26 mouse cellular contexts compared by ENCODE assay signal in genomic region chr11:116555572-116555971, GRCm38 (mm10). TPM values are rescaled to one million over a fixed set of nuclear protein-coding genes. Genes with fewer than 3 reads are reported as not detected.
A peak's percentile ranks its signal among the peaks of the same experiment; 100 is the strongest.
DNase-seq lines count a peak whose midpoint lies in the region; ATAC-seq and TF ChIP-seq lines count a peak whose summit lies in the region.
"Had no signal": no experiment of that assay in that cellular context is flagged by ENCODE, and none has a peak within 500 bp of the region (broad histone marks: within the 10 kb centered on the region; RNA-seq: fewer than 3 reads in every experiment).

No protein-coding gene starts in this region.

- DNase-seq in forebrain, embryonic 11.5 days (ENCODE audit: low spot score), result no peak
- no peak for DNase-seq in stomach, postnatal 0 days (ENCODE audit: low spot score)
- DNase-seq: adrenal gland, postnatal 10 days; cerebellum, adult 2 months; cerebellum, postnatal 25 days; gastrocnemius, postnatal 14 days; heart, adult 2 months; heart, postnatal 10 days; kidney, postnatal 4 days; layer of hippocampus, adult 9-11 months had no signal

- 85% methylated on average over 1 of the region's 1 CpGs for WGBS in forebrain, embryonic 13.5 days
- WGBS in forebrain, embryonic 11.5 days, result 82% methylated on average over 1 of the region's 1 CpGs
- 88% methylated on average over 1 of the region's 1 CpGs for WGBS in hindbrain, embryonic 13.5 days
- WGBS in hindbrain, embryonic 12.5 days, result 76% methylated on average over 1 of the region's 1 CpGs
- WGBS in liver, embryonic 15.5 days (ENCODE audit: insufficient replicate concordance), result 30% methylated on average over 1 of the region's 1 CpGs
- 40% methylated on average over 1 of the region's 1 CpGs for WGBS in liver, embryonic 12.5 days (ENCODE audit: insufficient replicate concordance)
- 56% methylated on average over 1 of the region's 1 CpGs for WGBS in stomach, embryonic 16.5 days
- WGBS in stomach, postnatal 0 days, result 45% methylated on average over 1 of the region's 1 CpGs

- H3K4me1 ChIP-seq in forebrain, embryonic 13.5 days, result peaks cover 20% of the 10 kb centered on the region
- H3K4me1 ChIP-seq in forebrain, embryonic 11.5 days (replicated peaks; ENCODE audit: control insufficient read depth, insufficient read depth, low read length), result no peaks in the 10 kb centered on the region
- peaks cover 82% of the 10 kb centered on the region for H3K4me1 ChIP-seq in hindbrain, embryonic 13.5 days (replicated peaks)
- peaks cover 39% of the 10 kb centered on the region for H3K4me1 ChIP-seq in hindbrain, embryonic 12.5 days
- H3K4me1 ChIP-seq in liver, embryonic 15.5 days (replicated peaks), result peaks cover 85% of the 10 kb centered on the region
- peaks cover 80% of the 10 kb centered on the region for H3K4me1 ChIP-seq in liver, embryonic 12.5 days
- H3K4me1 ChIP-seq in stomach, embryonic 16.5 days (ENCODE audit: control insufficient read depth, insufficient read depth, low read length), result peaks cover 19% of the 10 kb centered on the region
- H3K4me1 ChIP-seq in stomach, postnatal 0 days (replicated peaks; ENCODE audit: control insufficient read depth, insufficient read depth), result 0 out of 2 replicates have a peak, but pooled peaks cover 4% of the 10 kb centered on the region

- no peak overlapping the region for H3K4me3 ChIP-seq in forebrain, embryonic 13.5 days
- H3K4me3 ChIP-seq in forebrain, embryonic 11.5 days (ENCODE audit: low read depth, low read length), result no peak overlapping the region
- no peak overlapping the region for H3K4me3 ChIP-seq in hindbrain, embryonic 13.5 days
- H3K4me3 ChIP-seq in hindbrain, embryonic 12.5 days, result no peak overlapping the region
- H3K4me3 ChIP-seq in liver, embryonic 15.5 days (replicated peaks), result no peak overlapping the region
- H3K4me3 ChIP-seq in liver, embryonic 12.5 days, result no peak overlapping the region
- H3K4me3 ChIP-seq in stomach, embryonic 16.5 days (replicated peaks; ENCODE audit: low read length), result no peak overlapping the region
- H3K4me3 ChIP-seq in stomach, postnatal 0 days (ENCODE audit: low read depth, low read length), result no peak overlapping the region
- H3K4me3 ChIP-seq: embryonic facial prominence, embryonic 12.5 days; forebrain, embryonic 12.5 days; heart, adult 2 months; limb, embryonic 13.5 days had no signal

- no peak for TF ChIP-seq EP300 in stomach, postnatal 0 days (optimal IDR thresholded peaks at IDR 0.05)

- no peak for ATAC-seq in forebrain, embryonic 13.5 days
- no peak for ATAC-seq in forebrain, embryonic 11.5 days (replicated peaks; ENCODE audit: low FRiP score)
- no peak for ATAC-seq in hindbrain, embryonic 13.5 days (ENCODE audit: low FRiP score)
- no peak for ATAC-seq in hindbrain, embryonic 12.5 days (ENCODE audit: low FRiP score)
- ATAC-seq in liver, embryonic 15.5 days (ENCODE audit: insufficient read depth), result no peak
- no peak for ATAC-seq in liver, embryonic 12.5 days
- no peak for ATAC-seq in stomach, embryonic 16.5 days (ENCODE audit: insufficient read depth, low FRiP score)
- ATAC-seq in stomach, postnatal 0 days (ENCODE audit: low FRiP score, low TSS enrichment), result no peak
- ATAC-seq: intestine, postnatal 0 days had no signal

- H3K27ac ChIP-seq in forebrain, embryonic 13.5 days, result 0 out of 2 replicates have a peak overlapping the region, but pooled peaks have one; percentile 20
- H3K27ac ChIP-seq in forebrain, embryonic 11.5 days (ENCODE audit: low read depth, low read length), result no peak overlapping the region
- peak overlapping the region; percentile 58 for H3K27ac ChIP-seq in hindbrain, embryonic 13.5 days
- H3K27ac ChIP-seq in hindbrain, embryonic 12.5 days, result no peak overlapping the region
- 0 out of 2 replicates have a peak overlapping the region, but pooled peaks have one; percentile 7 for H3K27ac ChIP-seq in liver, embryonic 15.5 days (replicated peaks)
- no peak overlapping the region for H3K27ac ChIP-seq in liver, embryonic 12.5 days
- no peak overlapping the region for H3K27ac ChIP-seq in stomach, embryonic 16.5 days (ENCODE audit: low read length)
- H3K27ac ChIP-seq in stomach, postnatal 0 days (replicated peaks), result no peak overlapping the region
- H3K27ac ChIP-seq: embryonic facial prominence, embryonic 12.5 days; forebrain, embryonic 12.5 days; limb, embryonic 13.5 days; macrophage had no signal

- H3K9me3 ChIP-seq in forebrain, embryonic 13.5 days (replicated peaks), result no peaks in the 10 kb centered on the region
- H3K9me3 ChIP-seq in forebrain, embryonic 11.5 days (ENCODE audit: control insufficient read depth, low read length), result no peaks in the 10 kb centered on the region
- H3K9me3 ChIP-seq in hindbrain, embryonic 13.5 days, result no peaks in the 10 kb centered on the region
- H3K9me3 ChIP-seq in hindbrain, embryonic 12.5 days (replicated peaks), result no peaks in the 10 kb centered on the region
- no peaks in the 10 kb centered on the region for H3K9me3 ChIP-seq in liver, embryonic 15.5 days (replicated peaks)
- H3K9me3 ChIP-seq in liver, embryonic 12.5 days (replicated peaks), result no peaks in the 10 kb centered on the region
- H3K9me3 ChIP-seq in stomach, embryonic 16.5 days (replicated peaks; ENCODE audit: control insufficient read depth, low read length), result no peaks in the 10 kb centered on the region
- no peaks in the 10 kb centered on the region for H3K9me3 ChIP-seq in stomach, postnatal 0 days (ENCODE audit: control insufficient read depth, low read length)
- H3K9me3 ChIP-seq: embryonic facial prominence, embryonic 12.5 days; forebrain, embryonic 12.5 days; limb, embryonic 13.5 days had no signal

- H3K9ac ChIP-seq in forebrain, embryonic 13.5 days, result no peak overlapping the region
- H3K9ac ChIP-seq in forebrain, embryonic 11.5 days (ENCODE audit: low read length), result no peak overlapping the region
- H3K9ac ChIP-seq in hindbrain, embryonic 13.5 days, result peak overlapping the region; percentile 3
- H3K9ac ChIP-seq in hindbrain, embryonic 12.5 days, result no peak overlapping the region
- H3K9ac ChIP-seq in liver, embryonic 15.5 days, result no peak overlapping the region
- H3K9ac ChIP-seq in liver, embryonic 12.5 days, result no peak overlapping the region
- H3K9ac ChIP-seq in stomach, embryonic 16.5 days (ENCODE audit: low read length), result peak overlapping the region; percentile 19; the same call in 1 of the 2 replicates
- no peak overlapping the region for H3K9ac ChIP-seq in stomach, postnatal 0 days (ENCODE audit: low read length)
- H3K9ac ChIP-seq: embryonic facial prominence, embryonic 12.5 days; forebrain, embryonic 12.5 days; limb, embryonic 13.5 days had no signal

- no peak overlapping the region for H3K4me2 ChIP-seq in forebrain, embryonic 13.5 days
- H3K4me2 ChIP-seq in forebrain, embryonic 11.5 days (ENCODE audit: low read depth, low read length, severe bottlenecking), result no peak overlapping the region
- H3K4me2 ChIP-seq in hindbrain, embryonic 13.5 days, result no peak overlapping the region
- no peak overlapping the region for H3K4me2 ChIP-seq in hindbrain, embryonic 12.5 days (replicated peaks)
- H3K4me2 ChIP-seq in liver, embryonic 15.5 days, result no peak overlapping the region
- H3K4me2 ChIP-seq in liver, embryonic 12.5 days, result no peak overlapping the region
- no peak overlapping the region for H3K4me2 ChIP-seq in stomach, embryonic 16.5 days (ENCODE audit: low read depth, low read length)
- no peak overlapping the region for H3K4me2 ChIP-seq in stomach, postnatal 0 days (replicated peaks; ENCODE audit: low read depth)
- H3K4me2 ChIP-seq: embryonic facial prominence, embryonic 12.5 days; forebrain, embryonic 12.5 days; limb, embryonic 13.5 days had no signal

- no peak for TF ChIP-seq CTCF in stomach, postnatal 0 days (IDR thresholded peaks at IDR 0.05; ENCODE audit: low read depth)

- H3K36me3 ChIP-seq in forebrain, embryonic 13.5 days (ENCODE audit: poor library complexity, severe bottlenecking), result no peaks in the 10 kb centered on the region
- no peaks in the 10 kb centered on the region for H3K36me3 ChIP-seq in forebrain, embryonic 11.5 days (ENCODE audit: control insufficient read depth, insufficient read depth, low read length)
- H3K36me3 ChIP-seq in hindbrain, embryonic 13.5 days, result no peaks in the 10 kb centered on the region
- H3K36me3 ChIP-seq in hindbrain, embryonic 12.5 days, result no peaks in the 10 kb centered on the region
- no peaks in the 10 kb centered on the region for H3K36me3 ChIP-seq in liver, embryonic 15.5 days (replicated peaks)
- H3K36me3 ChIP-seq in liver, embryonic 12.5 days, result 0 out of 2 replicates have a peak, but pooled peaks cover 4% of the 10 kb centered on the region
- no peaks in the 10 kb centered on the region for H3K36me3 ChIP-seq in stomach, embryonic 16.5 days (ENCODE audit: control insufficient read depth, insufficient read depth, low read length)
- no peaks in the 10 kb centered on the region for H3K36me3 ChIP-seq in stomach, postnatal 0 days (ENCODE audit: control insufficient read depth, insufficient read depth, low read length)
- H3K36me3 ChIP-seq: embryonic facial prominence, embryonic 12.5 days had no signal

- no peaks in the 10 kb centered on the region for H3K27me3 ChIP-seq in forebrain, embryonic 13.5 days
- no peaks in the 10 kb centered on the region for H3K27me3 ChIP-seq in forebrain, embryonic 11.5 days (ENCODE audit: control insufficient read depth, insufficient read depth, low read length)
- no peaks in the 10 kb centered on the region for H3K27me3 ChIP-seq in hindbrain, embryonic 13.5 days
- no peaks in the 10 kb centered on the region for H3K27me3 ChIP-seq in hindbrain, embryonic 12.5 days
- H3K27me3 ChIP-seq in liver, embryonic 15.5 days, result no peaks in the 10 kb centered on the region
- no peaks in the 10 kb centered on the region for H3K27me3 ChIP-seq in liver, embryonic 12.5 days (replicated peaks)
- no peaks in the 10 kb centered on the region for H3K27me3 ChIP-seq in stomach, embryonic 16.5 days (ENCODE audit: control insufficient read depth, insufficient read depth, low read length)
- no peaks in the 10 kb centered on the region for H3K27me3 ChIP-seq in stomach, postnatal 0 days (ENCODE audit: control insufficient read depth, insufficient read depth, low read length)
- H3K27me3 ChIP-seq: embryonic facial prominence, embryonic 12.5 days; forebrain, embryonic 12.5 days; limb, embryonic 13.5 days had no signal

RNA-seq across cellular contexts. Expression of gene Sphk1, which starts 24.8 kb away (rescaled TPM):
- polyA plus RNA-seq in forebrain, embryonic 13.5 days (2015; fragmentation: Nextera tagmentation; extraction: Ambion mirVana), result 0.98 and 2.2 TPM in 2 replicates
- 3.8 and 3.9 TPM in 2 replicates for polyA plus RNA-seq in forebrain, embryonic 11.5 days (2014; fragmentation: Nextera tagmentation; extraction: Ambion mirVana)
- polyA plus RNA-seq in hindbrain, embryonic 13.5 days (2015; fragmentation: Nextera tagmentation; extraction: Ambion mirVana), result 3.1 and 3.3 TPM in 2 replicates
- polyA plus RNA-seq in hindbrain, embryonic 12.5 days (2016; fragmentation: Nextera tagmentation; extraction: Ambion mirVana), result 8.9 and 10.2 TPM in 2 replicates
- polyA plus RNA-seq in liver, embryonic 15.5 days (2015; fragmentation: Nextera tagmentation; extraction: Ambion mirVana), result 28.8 and 32.7 TPM in 2 replicates
- polyA plus RNA-seq in liver, embryonic 12.5 days (2016; fragmentation: Nextera tagmentation; extraction: Ambion mirVana), result 26.9 and 28.0 TPM in 2 replicates
- 12.4 and 15.3 TPM in 2 replicates for polyA plus RNA-seq in stomach, embryonic 16.5 days (2015; fragmentation: Nextera tagmentation; extraction: Ambion mirVana)
- polyA plus RNA-seq in stomach, postnatal 0 days (2015; fragmentation: Nextera tagmentation; extraction: Ambion mirVana), result 7.9 and 10.0 TPM in 2 replicates

RNA-seq across cellular contexts. Expression of gene Ube2o, which starts 25.7 kb away (rescaled TPM):
- polyA plus RNA-seq in forebrain, embryonic 13.5 days (2015; fragmentation: Nextera tagmentation; extraction: Ambion mirVana), result 11.9 and 12.1 TPM in 2 replicates
- polyA plus RNA-seq in forebrain, embryonic 11.5 days (2014; fragmentation: Nextera tagmentation; extraction: Ambion mirVana), result 23.5 and 25.9 TPM in 2 replicates
- 14.1 and 14.8 TPM in 2 replicates for polyA plus RNA-seq in hindbrain, embryonic 13.5 days (2015; fragmentation: Nextera tagmentation; extraction: Ambion mirVana)
- 23.6 and 27.6 TPM in 2 replicates for polyA plus RNA-seq in hindbrain, embryonic 12.5 days (2016; fragmentation: Nextera tagmentation; extraction: Ambion mirVana)
- 38.1 and 51.7 TPM in 2 replicates for polyA plus RNA-seq in liver, embryonic 15.5 days (2015; fragmentation: Nextera tagmentation; extraction: Ambion mirVana)
- 40.0 and 40.2 TPM in 2 replicates for polyA plus RNA-seq in liver, embryonic 12.5 days (2016; fragmentation: Nextera tagmentation; extraction: Ambion mirVana)
- 4.8 and 5.1 TPM in 2 replicates for polyA plus RNA-seq in stomach, embryonic 16.5 days (2015; fragmentation: Nextera tagmentation; extraction: Ambion mirVana)
- 4.7 and 5.3 TPM in 2 replicates for polyA plus RNA-seq in stomach, postnatal 0 days (2015; fragmentation: Nextera tagmentation; extraction: Ambion mirVana)

RNA-seq across cellular contexts. Expression of gene Aanat, which starts 30.7 kb away (rescaled TPM):
- 0.25 and 0.39 TPM in 2 replicates for polyA plus RNA-seq in forebrain, embryonic 13.5 days (2015; fragmentation: Nextera tagmentation; extraction: Ambion mirVana)
- polyA plus RNA-seq in forebrain, embryonic 11.5 days (2014; fragmentation: Nextera tagmentation; extraction: Ambion mirVana), result not detected in 2 replicates
- polyA plus RNA-seq in hindbrain, embryonic 13.5 days (2015; fragmentation: Nextera tagmentation; extraction: Ambion mirVana), result 0.36 and 1.0 TPM in 2 replicates
- polyA plus RNA-seq in hindbrain, embryonic 12.5 days (2016; fragmentation: Nextera tagmentation; extraction: Ambion mirVana), result 0.15 TPM in 1 of 2 replicates, not detected in the other
- polyA plus RNA-seq in liver, embryonic 15.5 days (2015; fragmentation: Nextera tagmentation; extraction: Ambion mirVana), result not detected in 2 replicates
- not detected in 2 replicates for polyA plus RNA-seq in liver, embryonic 12.5 days (2016; fragmentation: Nextera tagmentation; extraction: Ambion mirVana)
- polyA plus RNA-seq in stomach, embryonic 16.5 days (2015; fragmentation: Nextera tagmentation; extraction: Ambion mirVana), result not detected in 2 replicates
- 0.10 TPM in 1 of 2 replicates, not detected in the other for polyA plus RNA-seq in stomach, postnatal 0 days (2015; fragmentation: Nextera tagmentation; extraction: Ambion mirVana)
- polyA plus RNA-seq: embryonic facial prominence, embryonic 12.5 days; heart, adult 2 months; intestine, postnatal 0 days; kidney, embryonic 16.5 days; limb, embryonic 13.5 days; liver, embryonic 16.5 days; lung, embryonic 16.5 days; macrophage; small intestine, adult 2 months; thymus, postnatal 0 days had no signal

Comparison
In these comparisons a context has a peak if more than half of its experiments do, and no peak if none do; other contexts are left out.
1. H3K27ac ChIP-seq: peak in forebrain, embryonic 13.5 days (single experiment), hindbrain, embryonic 13.5 days (single experiment) and liver, embryonic 15.5 days (single experiment); none in forebrain, embryonic 11.5 days (single experiment), hindbrain, embryonic 12.5 days (single experiment), liver, embryonic 12.5 days (single experiment), stomach, embryonic 16.5 days (single experiment) and stomach, postnatal 0 days (single experiment).
2. H3K9ac ChIP-seq: peak in hindbrain, embryonic 13.5 days (single experiment) and stomach, embryonic 16.5 days (single experiment); none in forebrain, embryonic 13.5 days (single experiment), forebrain, embryonic 11.5 days (single experiment), hindbrain, embryonic 12.5 days (single experiment), liver, embryonic 15.5 days (single experiment), liver, embryonic 12.5 days (single experiment) and stomach, postnatal 0 days (single experiment).